Mouse (Mus musculus) layer of hippocampus, postnatal 10 days (tissue): ENCODE data around the gene Chid1. TPM values are rescaled to one million over a fixed set of nuclear protein-coding genes. Genes with fewer than 3 reads are reported as not detected.
A peak's percentile ranks its signal among the peaks of the same experiment; 100 is the strongest.
"Not testable (repeated sequence)": the region's sequence is repeated elsewhere in the genome, so short reads cannot be mapped to it uniquely, and the experiment has no call there.

Source experiments
- DNase-seq, 2 experiments: peaks; one replicate each; pipeline ENCODE4 v3.0.0; 2021; ENCODE audit warnings: low spot score in 2 of 2
- total RNA-seq, 2 experiments: library from RNA; stranded (reverse); gene quantifications; 2 replicates each; pipeline ENCODE4 v1.2.3; 2021

The Chid1 gene
- total RNA-seq, 2 experiments from 2014 or later, result 68.7 to 69.8 TPM

GRCm38 (mm10) chr7:141464603-141465201, 75.0 kb downstream of the Chid1 start:
- DNase-seq, result peak in 1 of 2 experiments; percentile 23

DNA sequence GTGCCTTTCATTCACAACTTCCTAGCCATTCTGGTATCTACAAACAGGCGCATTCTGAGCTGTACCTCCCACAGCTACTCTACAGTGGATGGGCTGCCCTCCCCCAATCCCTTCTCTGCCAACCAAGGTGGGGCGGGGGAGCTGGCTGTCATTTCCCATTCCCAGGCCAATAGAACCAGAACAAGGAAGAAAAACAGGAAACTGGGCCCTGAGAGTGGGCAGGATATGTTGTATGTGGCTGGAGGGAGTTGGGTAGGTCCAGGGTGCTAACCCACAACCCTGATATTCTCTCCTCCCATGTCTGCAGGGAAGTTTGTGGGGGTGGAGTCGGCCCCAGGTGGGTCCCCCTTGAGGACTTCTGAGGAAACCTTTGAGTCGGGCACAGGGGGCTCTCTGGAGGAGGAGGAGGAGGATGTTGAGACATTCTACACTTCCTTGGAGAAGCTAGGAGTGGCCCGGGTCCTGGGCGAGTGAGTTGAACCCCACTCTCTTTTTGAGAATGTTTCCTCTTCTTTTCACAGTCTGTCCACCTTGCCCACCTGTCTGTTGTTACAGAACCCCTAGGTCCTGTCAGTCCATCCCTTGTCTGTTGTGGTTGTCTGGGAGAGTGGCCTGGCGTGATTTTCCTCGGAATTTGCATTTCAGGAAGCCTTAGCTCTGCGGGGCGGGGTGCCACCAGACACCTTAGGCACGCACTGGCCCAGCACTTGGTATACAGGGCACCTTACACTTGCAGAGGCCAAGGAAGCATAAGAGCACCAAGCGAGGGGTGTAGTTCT, 75.6 kb downstream of the Chid1 start:
- no peak for DNase-seq

GRCm38 (mm10) chr7:141462333-141462821, 77.3 kb downstream of the Chid1 start:
- DNase-seq, result no peak

DNA sequence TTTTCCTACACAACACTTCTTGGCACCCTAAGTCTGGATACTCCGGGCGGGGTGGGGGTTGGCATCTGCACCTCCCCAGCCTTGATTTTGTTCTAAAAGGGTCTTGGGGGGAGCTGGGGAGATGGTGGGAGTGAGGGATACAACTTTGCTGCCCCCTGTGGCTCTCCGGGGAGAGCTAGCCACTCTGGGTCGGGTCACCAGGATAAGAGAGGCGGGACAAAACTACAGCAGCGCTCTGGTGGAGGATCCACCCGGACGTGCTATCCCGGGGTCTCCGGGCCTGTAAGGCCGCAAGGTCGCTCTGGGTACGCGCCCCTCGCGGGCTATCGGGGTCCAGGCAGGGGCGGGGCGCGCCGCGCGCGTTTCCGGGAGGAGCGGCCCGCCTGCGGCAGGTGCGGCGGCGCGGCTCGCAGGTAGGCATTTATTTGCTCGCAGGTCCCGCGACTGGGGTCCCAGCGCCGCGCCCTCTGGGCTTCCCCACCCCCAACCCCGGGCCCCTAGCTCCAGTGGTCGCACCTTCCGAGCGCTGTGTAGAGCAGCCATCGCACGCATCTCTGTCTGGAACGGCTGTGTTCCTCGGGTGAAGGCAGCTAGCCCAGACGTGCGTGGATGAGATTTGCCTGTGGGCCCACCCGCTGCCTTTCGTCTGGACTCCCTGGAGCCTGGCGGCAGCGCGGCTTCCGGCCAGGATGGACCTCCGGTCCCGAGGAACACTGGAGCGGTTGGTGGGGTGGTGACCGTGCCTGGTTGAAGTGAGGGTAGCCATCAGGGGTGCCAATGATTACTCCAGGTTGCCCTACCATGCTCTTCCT, 77.9 kb downstream of the Chid1 start:
- DNase-seq, result no peak

GRCm38 (mm10) chr7:141460391-141461113, 79.1 kb downstream of the Chid1 start, which contains the start of gene Cracr2b:
Cracr2b (plus strand) TSS chr7:141461094.
- peak in 1 of 2 experiments; percentile 11 for DNase-seq

- DNase-seq, result no peak
Measured at GRCm38 (mm10) chr7:141460001-141460390, 79.7 kb downstream of the Chid1 start.

DNA sequence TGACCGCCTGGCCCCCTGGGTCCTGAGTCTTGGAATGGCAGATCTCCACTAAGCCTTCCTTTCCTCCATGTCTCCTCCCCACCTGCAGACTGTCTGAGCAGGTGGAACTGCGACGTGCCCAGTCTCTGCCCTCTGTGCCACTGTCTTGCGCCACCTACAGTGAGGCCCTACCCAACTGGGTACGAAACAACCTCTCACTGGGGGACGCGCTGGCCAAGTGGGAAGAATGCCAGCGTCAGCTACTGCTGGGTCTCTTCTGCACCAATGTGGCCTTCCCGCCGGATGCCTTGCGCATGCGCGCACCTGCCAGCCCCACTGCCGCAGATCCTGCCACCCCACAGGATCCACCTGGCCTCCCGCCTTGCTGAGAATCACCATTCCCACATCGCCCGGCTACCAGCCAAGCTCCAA, 80.4 kb downstream of the Chid1 start:
- peak in 1 of 2 experiments; percentile 16 for DNase-seq

DNA sequence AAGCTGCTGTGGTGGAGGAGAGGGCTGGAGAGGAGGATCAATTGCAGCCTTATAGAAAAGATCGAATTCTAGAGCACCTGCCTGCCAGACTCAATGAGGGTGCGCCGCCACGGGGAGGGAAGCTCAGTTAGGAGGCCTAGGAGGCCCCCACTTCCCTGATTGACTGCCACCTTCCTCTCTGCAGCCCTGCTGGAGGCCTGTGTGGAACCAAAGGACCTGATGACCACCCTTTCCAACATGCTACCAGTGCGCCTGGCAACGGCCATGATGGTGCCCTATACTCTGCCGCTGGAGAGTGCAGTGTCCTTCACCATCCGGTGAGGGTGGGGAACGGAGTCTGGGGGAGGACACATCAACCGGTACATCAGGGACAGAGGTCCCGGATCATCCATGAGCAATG, 81.0 kb downstream of the Chid1 start:
- DNase-seq, result peak in 1 of 2 experiments; percentile 36

- no peak for DNase-seq
Measured at GRCm38 (mm10) chr7:141457986-141458660, 81.5 kb downstream of the Chid1 start.

DNA sequence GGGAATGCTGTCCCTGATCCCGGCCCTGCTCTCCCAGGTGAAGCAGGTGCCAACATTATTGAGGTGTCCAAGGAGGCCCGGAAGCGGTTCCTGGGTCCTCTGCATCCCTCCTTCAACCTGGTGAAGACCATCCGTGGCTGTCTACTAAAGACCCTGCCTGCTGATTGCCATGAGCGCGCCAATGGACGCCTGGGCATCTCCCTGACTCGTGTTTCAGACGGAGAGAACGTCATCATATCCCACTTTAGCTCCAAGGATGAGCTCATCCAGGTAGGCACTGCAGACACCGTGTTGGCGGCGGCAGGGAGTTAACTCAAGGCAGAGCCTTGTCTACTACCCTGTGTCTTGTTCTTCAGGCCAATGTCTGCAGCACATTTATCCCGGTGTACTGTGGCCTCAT, 82.4 kb downstream of the Chid1 start:
- DNase-seq, result peak in 1 of 2 experiments; percentile 3

GRCm38 (mm10) chr7:141456739-141457138, 82.9 kb downstream of the Chid1 start:
- peak in 1 of 2 experiments; percentile 6 for DNase-seq

DNA sequence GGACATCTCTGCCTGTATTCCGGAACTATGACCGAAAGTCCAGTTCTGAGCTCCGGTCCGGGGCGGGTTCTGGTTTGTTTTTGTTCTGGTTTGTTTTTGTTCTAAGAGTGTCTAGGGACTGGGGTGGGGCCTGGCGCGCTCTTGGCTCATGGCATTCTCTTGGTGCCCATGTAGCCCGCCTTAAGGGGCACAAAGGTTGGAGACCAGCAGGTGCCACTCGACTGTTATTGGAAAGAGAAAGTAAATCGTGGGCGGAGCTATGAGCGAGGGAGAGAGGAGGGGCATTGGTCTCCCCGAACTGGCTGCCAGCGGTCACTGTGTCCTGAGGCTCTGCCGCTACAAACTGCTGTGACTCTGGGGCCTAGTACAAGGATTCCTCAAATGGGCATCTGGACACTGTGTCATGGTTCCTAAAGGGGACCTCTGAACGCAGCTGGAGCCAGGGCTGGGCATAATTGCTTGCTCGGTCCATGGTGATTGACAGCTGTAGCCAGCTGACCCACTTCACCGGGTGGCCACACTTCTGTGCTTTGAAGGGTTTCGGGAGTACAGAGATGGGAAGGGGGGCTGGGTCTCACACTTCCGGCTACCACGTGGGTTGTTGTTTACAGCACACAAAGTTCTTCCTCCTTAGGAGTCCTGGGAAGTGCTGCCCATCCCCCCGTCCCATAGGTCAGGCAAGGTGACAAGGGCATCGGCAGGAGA, 83.9 kb downstream of the Chid1 start:
- DNase-seq, result peak in 1 of 2 experiments; percentile 41

DNA sequence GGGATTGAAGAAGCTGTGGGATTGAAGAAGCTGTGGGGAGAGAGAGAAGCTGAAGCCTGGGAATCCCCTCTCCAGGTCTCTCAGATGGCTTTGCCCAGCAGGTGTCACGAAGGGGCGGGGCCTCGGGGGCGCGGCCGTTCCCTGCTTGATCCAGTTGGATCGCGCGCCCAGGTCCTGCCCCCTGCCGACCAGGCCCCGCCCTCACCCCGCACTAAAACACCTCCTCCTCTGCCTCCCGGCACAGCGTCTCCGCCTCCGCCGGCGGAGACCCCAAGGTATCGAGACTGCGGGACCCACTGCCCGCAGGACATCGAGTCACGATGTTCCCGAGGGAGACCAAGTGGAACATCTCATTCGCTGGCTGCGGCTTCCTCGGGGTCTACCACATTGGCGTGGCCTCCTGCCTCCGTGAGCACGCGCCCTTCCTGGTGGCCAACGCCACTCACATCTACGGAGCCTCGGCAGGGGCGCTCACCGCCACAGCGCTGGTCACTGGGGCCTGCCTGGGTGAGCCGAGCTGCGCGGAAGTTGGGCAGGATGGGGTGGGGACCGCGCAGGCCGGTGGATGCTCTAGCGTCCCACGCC, 84.6 kb downstream of the Chid1 start, which contains the start of gene Pnpla2:
Pnpla2 (plus strand) TSS at position 232 of the 585 bp plus-strand sequence.
- DNase-seq, result peak; percentile 88 to 93

DNA sequence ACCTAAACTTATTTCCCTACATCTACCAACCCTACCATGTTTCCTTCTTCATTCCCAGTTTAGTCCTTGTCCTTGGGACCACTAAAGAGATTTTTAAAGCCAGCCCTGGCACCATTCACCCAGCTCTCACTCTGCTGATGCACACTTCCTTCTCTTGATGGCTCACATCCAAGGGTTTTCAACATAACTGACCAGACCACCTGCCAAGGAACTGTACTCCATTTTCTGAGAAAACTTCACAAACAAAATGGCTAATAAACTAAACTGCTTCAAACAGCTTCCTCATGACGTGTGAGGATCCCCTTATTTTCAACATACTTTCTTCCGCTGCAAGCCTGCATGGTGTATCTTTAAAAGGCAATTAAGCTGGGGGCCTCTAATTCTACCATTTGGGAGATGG, 86.0 kb downstream of the Chid1 start:
- DNase-seq, result no peak

GRCm38 (mm10) chr7:141451928-141452327, 87.7 kb downstream of the Chid1 start:
- peak in 1 of 2 experiments; percentile 6 for DNase-seq

GRCm38 (mm10) chr7:141447110-141447991, 92.3 kb downstream of the Chid1 start, which contains the start of gene Rplp2:
Rplp2 (plus strand) TSS chr7:141447370.
- DNase-seq, result peak; percentile 93 to 95

DNA sequence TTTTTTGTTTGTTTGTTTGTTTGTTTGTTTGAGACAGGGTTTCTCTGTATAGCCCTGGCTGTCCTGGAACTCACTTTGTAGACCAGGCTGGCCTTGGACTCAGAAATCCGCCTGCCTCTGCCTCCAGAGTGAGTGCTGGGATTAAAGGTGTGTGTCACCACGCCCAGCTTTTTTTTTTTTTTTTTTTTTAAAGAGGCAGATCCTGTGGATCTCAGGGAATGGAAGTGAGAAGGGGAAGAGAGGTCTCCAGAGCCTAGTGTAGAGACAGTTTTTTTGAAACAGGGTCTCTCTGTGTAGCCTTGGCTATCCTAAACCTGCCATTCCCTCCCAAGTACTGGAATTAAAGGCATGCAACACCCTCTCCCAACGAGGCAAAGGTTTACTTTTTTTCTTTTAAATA, 93.3 kb downstream of the Chid1 start:
- not testable (repeated sequence) for DNase-seq

GRCm38 (mm10) chr7:141443828-141444237, 95.8 kb downstream of the Chid1 start, which contains the start of gene Pidd1:
Pidd1 (minus strand) TSS chr7:141444025.
- DNase-seq, result peak in 1 of 2 experiments; percentile 14
